Mouse (Mus musculus): ENCODE results near the gene Fars2.
"Not testable (repeated sequence)": the region's sequence is repeated elsewhere in the genome, so short reads cannot be mapped to it uniquely, and the experiment has no call there.

The Fars2 gene

GRCm38 (mm10) chr13:36447947-36448346 is 330.7 kb downstream of the Fars2 start:
- DNase-seq (ENCODE audit: inconsistent age in 2 of 2, low spot score in 1 of 2) = peak; percentile 41 to 57

- no peak for DNase-seq (ENCODE audit: inconsistent age in 2 of 2, low spot score in 1 of 2)
Measured at GRCm38 (mm10) chr13:36448565-36448964, 331.4 kb downstream of the Fars2 start.

- DNase-seq (ENCODE audit: inconsistent age in 2 of 2, low spot score in 1 of 2) = no peak
Measured at GRCm38 (mm10) chr13:36451437-36451836, 334.2 kb downstream of the Fars2 start.

- DNase-seq (ENCODE audit: inconsistent age in 2 of 2, low spot score in 1 of 2) = no peak
Measured at GRCm38 (mm10) chr13:36460473-36460872, 343.3 kb downstream of the Fars2 start.

GRCm38 (mm10) chr13:36463669-36464068 is 346.5 kb downstream of the Fars2 start:
- DNase-seq (ENCODE audit: inconsistent age in 2 of 2, low spot score in 1 of 2) = no peak

- DNase-seq (ENCODE audit: inconsistent age in 2 of 2, low spot score in 1 of 2) = not testable (repeated sequence)
Measured at GRCm38 (mm10) chr13:36466076-36466475, 348.9 kb downstream of the Fars2 start.

GRCm38 (mm10) chr13:36466515-36466921 is 349.3 kb downstream of the Fars2 start:
- DNase-seq (ENCODE audit: inconsistent age in 2 of 2, low spot score in 1 of 2) = peak; percentile 26 to 69

- DNase-seq (ENCODE audit: inconsistent age in 2 of 2, low spot score in 1 of 2) = no peak
Measured at GRCm38 (mm10) chr13:36467849-36468248, 350.6 kb downstream of the Fars2 start.

- no peak for DNase-seq (ENCODE audit: inconsistent age in 2 of 2, low spot score in 1 of 2)
Measured at GRCm38 (mm10) chr13:36468963-36469362, 351.8 kb downstream of the Fars2 start.

GRCm38 (mm10) chr13:36469412-36470125 is 352.4 kb downstream of the Fars2 start:
- DNase-seq (ENCODE audit: inconsistent age in 2 of 2, low spot score in 1 of 2) = no peak

GRCm38 (mm10) chr13:36477648-36478047 is 360.4 kb downstream of the Fars2 start:
- no peak for DNase-seq (ENCODE audit: inconsistent age in 2 of 2, low spot score in 1 of 2)

GRCm38 (mm10) chr13:36478243-36478642 is 361.0 kb downstream of the Fars2 start:
- DNase-seq (ENCODE audit: inconsistent age in 2 of 2, low spot score in 1 of 2) = no peak

- no peak for DNase-seq (ENCODE audit: inconsistent age in 2 of 2, low spot score in 1 of 2)
Measured at GRCm38 (mm10) chr13:36480101-36480500, 362.9 kb downstream of the Fars2 start.

GRCm38 (mm10) chr13:36484391-36484790 is 367.2 kb downstream of the Fars2 start:
- no peak for DNase-seq (ENCODE audit: inconsistent age in 2 of 2, low spot score in 1 of 2)

GRCm38 (mm10) chr13:36486756-36487155 is 369.5 kb downstream of the Fars2 start:
- DNase-seq (ENCODE audit: inconsistent age in 2 of 2, low spot score in 1 of 2) = no peak

GRCm38 (mm10) chr13:36489365-36489764 is 372.2 kb downstream of the Fars2 start:
- no peak for DNase-seq (ENCODE audit: inconsistent age in 2 of 2, low spot score in 1 of 2)

- DNase-seq (ENCODE audit: inconsistent age in 2 of 2, low spot score in 1 of 2) = no peak
Measured at GRCm38 (mm10) chr13:36490612-36491011, 373.4 kb downstream of the Fars2 start.

- no peak for DNase-seq (ENCODE audit: inconsistent age in 2 of 2, low spot score in 1 of 2)
Measured at GRCm38 (mm10) chr13:36492397-36492796, 375.2 kb downstream of the Fars2 start.

- peak; percentile 26 to 47 for DNase-seq (ENCODE audit: inconsistent age in 2 of 2, low spot score in 1 of 2)
Measured at GRCm38 (mm10) chr13:36493294-36493693, 376.1 kb downstream of the Fars2 start.

- DNase-seq (ENCODE audit: inconsistent age in 2 of 2, low spot score in 1 of 2) = no peak
Measured at GRCm38 (mm10) chr13:36493762-36494161, 376.6 kb downstream of the Fars2 start.

GRCm38 (mm10) chr13:36495980-36496379 is 378.8 kb downstream of the Fars2 start:
- DNase-seq (ENCODE audit: inconsistent age in 2 of 2, low spot score in 1 of 2) = no peak

GRCm38 (mm10) chr13:36497346-36497745 is 380.1 kb downstream of the Fars2 start:
- DNase-seq (ENCODE audit: inconsistent age in 2 of 2, low spot score in 1 of 2) = peak; percentile 77 to 93

GRCm38 (mm10) chr13:36500370-36500905 is 383.2 kb downstream of the Fars2 start:
- no peak for DNase-seq (ENCODE audit: inconsistent age in 2 of 2, low spot score in 1 of 2)

Measured in adrenal gland, adult (tissue).